Mouse (Mus musculus): ENCODE data around the gene Tmem262.

The Tmem262 gene

DNA sequence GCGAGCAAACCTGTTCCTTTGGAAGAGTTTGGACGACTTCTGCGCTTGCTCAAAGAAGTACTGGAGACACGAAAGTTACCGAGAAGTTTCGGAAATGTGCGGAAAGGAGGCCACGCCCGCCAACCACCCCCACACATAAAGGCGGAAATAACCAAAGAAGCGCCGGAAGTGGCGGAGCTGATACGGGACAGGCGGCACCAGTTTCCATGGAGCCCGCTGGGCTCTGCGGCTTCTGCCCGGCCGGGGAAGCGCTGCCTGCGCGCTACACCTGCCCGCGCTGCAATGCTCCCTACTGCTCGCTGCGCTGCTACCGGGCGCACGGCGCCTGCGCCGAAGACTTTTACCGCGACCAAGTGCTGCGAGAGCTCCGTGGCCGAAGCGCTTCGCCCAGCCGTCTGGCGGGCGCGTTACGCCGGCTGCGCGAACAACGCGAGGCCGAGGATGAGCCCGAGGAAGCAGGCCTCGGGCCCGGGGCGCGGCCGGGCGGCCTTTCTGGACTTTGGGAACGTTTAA is 18.8 kb upstream of the Tmem262 start, which contains the start of gene Znhit2:
Gene Znhit2, plus strand, starts transcription at position 172 of the 513 bp plus-strand sequence.
- peak; percentile 84 to 90 for DNase-seq (ENCODE audit: low spot score in 2 of 2)

DNA sequence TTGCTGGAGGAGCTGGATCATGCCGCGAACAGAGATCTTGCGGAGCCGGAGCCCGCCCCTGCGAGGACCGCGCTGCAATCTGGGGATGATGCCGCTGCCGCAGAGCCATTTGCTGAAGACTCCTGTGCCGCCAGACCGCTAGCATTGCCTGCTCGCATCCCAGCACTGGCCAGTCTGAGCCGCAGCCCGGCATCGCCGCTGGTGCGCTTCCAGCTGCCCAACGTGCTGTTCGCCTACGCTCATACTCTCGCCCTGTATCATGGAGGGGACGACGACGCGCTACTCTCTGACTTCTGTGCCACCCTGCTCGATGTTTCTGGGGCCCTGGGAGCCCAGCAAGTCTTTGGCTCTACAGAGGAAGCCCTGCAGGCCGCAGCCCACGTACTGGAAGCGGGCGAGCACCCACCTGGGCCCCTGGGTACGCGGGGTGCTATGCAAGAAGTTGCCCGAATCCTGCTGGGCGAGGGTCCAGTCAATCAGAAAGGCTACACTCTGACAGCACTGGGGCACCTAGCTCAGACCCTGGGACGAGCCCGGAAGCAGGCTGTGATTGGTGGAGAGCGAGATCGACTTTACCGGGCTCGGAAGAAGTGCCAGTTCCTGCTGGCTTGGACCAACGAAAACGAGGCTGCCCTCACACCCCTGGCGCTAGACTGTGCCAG is 18.1 kb upstream of the Tmem262 start:
- DNase-seq (ENCODE audit: low spot score in 2 of 2) = no peak

DNA sequence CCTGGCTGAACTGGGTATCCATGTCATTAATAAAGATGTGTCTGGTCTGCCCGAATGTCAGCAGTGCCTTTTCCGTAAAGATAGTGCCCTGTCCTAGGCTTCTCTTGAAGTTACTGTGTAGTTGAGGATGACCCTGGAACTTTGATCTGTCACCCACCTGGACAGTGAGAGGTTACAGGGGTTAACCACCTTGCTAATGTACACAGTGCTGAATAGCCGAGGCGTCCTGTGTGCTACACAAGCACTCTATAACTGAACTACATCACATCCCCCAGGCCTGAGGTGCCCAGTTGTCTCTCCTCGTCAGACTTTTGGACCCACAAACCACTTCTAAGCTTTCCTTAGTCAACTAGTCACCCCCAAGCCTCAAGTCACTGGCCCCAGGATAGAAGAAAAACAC is 17.4 kb upstream of the Tmem262 start:
- DNase-seq (ENCODE audit: low spot score in 2 of 2) = no peak

DNA sequence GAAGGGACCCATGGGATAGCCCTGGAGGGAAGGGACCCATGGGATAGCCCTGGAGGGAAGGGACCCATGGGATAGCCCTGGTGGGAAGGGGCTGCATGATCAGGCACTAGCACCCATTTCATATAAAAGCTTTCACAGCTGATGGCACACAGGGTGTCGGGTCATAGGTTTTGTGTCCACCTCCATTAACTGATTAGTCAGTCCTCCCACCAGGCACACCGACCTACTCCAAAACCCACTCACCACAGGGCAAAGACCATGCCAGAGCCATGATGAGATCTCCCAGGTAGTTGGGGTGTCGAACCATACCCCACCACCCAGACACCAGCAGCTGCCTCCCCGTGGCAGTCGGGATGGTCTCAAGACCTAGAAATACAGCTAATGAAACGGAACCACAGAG is 16.8 kb upstream of the Tmem262 start:
- no peak for DNase-seq (ENCODE audit: low spot score in 2 of 2)

DNA sequence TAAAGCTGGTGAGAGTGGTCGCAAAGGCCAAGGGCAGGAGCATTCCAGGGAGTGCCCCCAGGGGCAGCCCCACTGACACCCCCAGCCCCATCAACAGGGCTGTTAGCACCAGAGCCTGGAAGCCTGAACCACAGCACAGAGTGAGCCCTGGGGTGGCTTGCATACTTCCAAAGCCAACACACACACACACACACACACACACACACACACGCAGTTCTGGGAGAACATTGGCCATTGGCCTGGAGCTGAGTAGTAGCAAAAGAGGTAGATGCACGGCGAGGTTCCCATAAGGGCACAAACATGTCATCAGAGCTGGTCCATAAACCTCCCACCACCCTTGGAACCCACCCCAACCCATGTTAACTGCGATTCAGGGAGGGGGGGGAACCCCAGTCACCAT is 13.3 kb upstream of the Tmem262 start:
- no peak for DNase-seq (ENCODE audit: low spot score in 2 of 2)

DNA sequence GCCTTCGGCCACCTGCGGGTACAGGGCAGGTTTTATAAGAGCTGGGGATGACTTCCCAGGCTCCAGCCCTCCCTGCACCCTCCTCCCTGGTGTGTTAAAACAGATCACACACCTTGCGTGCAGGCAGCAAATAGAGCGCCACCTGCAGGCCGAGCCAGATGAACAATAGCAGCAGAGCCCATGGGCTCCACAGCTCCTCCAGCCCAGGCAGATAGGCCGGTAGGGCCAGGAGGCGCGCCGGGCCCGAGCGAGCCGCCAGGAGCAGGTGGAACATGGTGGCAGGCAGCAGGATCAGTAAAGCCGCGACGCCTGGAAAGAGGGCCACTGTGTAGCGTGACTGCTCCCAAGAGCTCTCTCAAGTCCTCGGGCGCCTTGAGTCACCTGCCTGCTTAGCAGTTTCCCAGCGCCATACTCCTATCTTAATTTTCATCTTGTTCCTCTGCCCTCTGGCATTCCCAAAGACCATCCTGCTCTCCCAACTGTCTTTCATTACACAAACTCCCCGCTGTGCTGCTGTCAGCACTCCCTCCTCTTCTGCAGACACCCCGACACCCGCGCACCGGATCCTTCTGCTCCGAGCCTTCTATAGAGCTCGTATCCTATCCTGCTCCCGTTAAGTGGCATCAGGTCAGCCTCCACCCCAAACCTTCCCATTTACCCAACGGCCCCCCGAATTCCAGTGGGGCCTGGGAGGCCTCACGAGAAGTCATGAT is 12.7 kb upstream of the Tmem262 start:
- DNase-seq (ENCODE audit: low spot score in 2 of 2) = peak; percentile 70 to 74

DNA sequence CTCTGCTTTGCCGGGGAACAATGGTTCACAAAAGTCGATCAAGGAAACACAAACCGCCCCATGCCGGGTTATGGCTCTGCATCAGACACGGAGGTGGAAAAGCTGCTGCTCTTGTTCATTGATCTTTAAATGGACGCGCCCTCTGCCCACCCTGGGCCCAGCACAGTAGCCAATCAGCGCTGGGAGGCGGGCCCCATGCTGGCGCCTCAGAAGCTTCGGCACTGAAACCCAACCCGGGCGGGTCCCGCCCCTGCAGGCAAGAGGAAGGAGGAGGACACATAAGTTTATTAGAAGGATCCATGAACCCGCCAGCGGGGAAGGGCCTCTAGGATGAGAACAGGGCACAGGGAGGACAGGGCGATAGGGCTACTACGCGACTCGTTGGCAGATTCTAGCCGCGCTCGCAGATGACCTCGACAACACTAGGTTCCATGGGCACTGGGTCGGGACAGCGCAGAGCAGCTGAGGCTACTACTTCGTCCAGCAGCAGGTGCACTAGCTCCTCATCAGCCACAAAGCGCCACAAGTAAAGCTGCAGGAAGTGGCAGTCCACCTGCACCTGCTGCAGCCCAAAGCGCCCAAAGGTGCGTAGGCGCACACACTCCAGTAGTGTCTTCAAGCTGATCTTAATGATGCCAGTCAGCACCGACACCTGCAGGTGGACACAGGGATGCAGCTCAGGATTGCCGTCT is 12.0 kb upstream of the Tmem262 start, which contains the start of gene Tm7sf2:
Gene Tm7sf2, minus strand, starts transcription at position 650 of the 692 bp plus-strand sequence.
- DNase-seq (ENCODE audit: low spot score in 2 of 2) = peak; percentile 69 to 77

DNA sequence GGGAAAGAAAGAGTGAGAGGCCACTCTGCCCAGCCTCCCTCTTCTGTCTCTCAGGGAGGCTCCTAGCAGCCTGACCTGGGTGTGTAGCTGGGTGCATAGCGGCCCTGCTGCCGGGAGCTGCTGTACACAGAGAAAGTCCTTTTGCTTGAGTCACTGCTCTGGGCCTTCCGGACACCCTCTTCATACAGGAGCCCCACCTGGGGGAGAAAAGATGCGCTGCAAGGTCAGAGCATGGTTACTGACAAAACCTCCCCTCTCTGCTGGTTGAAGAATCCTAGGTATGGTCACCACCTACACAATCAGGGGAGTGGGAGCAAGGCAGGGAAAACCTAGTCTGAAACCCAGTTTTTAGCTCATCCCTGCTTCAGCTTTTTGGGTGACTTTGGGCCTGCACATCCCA is 10.9 kb upstream of the Tmem262 start:
- DNase-seq (ENCODE audit: low spot score in 2 of 2) = no peak

DNA sequence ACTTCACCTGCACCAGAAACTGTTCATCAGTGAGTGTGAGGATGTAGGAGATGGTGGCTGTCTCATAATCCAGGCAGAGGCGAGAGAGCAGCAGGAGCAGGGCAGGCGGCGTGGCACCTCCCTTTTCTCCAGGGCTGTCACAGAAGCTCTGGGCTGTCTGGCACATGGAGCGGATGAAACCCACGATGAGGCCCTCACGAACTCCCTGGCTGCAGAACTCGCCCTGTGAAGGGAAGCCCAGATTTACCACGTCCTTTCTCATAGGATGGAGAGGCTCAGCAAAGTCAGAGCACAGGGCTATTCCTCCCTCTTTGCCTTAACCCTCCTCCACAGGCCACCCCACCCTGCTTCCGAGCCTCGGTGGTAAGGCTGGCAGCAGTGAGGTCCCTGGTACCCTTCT is 10.0 kb upstream of the Tmem262 start:
- no peak for DNase-seq (ENCODE audit: low spot score in 2 of 2)

DNA sequence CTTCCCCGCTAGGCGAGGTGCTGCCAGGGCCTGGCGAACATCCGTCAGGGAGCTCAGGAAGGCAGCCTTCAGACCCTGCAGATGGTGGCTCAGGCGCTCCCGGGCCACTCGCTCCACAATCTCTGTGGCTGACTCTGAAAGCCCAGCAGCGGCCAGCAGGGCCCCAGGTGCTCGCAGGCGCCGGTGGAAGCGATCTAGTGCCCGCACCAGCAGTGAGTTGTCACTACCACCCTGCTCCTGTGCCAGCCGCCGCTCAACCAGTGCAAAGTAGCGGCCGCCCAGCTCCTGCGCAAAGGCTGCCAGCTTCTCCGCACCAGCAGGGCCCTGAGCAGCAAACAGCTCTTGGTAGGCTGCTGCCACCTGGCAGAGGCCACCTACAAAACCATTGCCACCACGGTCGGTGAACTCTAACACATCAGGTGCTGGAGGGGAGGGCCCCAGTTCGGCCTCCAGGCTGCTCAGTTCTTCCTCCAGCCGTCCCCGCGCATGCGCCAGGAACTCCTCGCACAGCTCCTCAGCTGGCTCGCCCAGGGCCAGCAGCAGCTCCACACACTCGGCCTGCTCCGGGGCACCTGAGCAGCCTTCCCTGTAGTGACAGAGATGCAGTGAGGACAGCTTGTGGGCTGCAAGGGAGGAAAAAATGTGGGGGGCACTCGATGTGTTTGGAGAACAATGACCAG is 9.1 kb upstream of the Tmem262 start:
- no peak for DNase-seq (ENCODE audit: low spot score in 2 of 2)

DNA sequence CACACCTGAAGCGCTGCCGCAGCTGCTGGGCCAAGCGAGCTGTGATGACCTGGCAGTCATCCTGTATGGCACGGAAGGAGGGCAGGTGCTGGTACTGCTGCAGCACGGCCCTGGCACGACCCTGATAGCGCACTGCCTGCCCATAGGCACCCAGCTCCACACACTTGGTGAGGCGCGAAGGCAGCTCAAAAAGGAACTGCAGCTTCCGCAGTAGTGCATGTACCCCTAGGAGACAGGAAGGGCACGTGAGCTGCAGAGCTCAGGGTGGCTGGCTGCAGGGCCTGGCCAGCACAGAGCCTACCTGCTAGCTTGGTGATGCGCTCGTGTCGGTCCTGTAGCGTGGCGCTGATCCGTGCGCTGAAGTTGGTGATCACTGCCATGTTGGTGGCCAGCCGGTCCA is 8.6 kb upstream of the Tmem262 start:
- no peak for DNase-seq (ENCODE audit: low spot score in 2 of 2)

DNA sequence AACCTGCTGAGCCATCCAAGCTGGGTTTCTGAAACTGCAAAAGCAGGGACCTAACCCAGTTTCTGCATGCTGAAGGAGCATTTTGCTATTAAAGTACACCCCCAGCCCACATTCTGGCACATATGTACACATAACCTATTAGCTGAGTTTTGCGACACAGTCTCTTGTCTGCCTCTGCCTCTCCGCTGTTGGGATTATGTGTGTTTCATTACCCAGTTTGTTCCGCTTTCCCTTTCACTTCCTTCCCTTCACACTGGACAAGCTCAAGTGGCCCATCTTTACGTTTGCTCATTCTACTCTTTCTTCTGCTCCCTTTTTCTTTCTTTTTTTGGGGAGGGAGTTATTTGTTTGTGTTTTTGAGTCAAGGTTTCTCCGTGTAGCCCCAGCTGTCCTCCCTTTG is 5.9 kb upstream of the Tmem262 start:
- DNase-seq (ENCODE audit: low spot score in 2 of 2) = no peak

DNA sequence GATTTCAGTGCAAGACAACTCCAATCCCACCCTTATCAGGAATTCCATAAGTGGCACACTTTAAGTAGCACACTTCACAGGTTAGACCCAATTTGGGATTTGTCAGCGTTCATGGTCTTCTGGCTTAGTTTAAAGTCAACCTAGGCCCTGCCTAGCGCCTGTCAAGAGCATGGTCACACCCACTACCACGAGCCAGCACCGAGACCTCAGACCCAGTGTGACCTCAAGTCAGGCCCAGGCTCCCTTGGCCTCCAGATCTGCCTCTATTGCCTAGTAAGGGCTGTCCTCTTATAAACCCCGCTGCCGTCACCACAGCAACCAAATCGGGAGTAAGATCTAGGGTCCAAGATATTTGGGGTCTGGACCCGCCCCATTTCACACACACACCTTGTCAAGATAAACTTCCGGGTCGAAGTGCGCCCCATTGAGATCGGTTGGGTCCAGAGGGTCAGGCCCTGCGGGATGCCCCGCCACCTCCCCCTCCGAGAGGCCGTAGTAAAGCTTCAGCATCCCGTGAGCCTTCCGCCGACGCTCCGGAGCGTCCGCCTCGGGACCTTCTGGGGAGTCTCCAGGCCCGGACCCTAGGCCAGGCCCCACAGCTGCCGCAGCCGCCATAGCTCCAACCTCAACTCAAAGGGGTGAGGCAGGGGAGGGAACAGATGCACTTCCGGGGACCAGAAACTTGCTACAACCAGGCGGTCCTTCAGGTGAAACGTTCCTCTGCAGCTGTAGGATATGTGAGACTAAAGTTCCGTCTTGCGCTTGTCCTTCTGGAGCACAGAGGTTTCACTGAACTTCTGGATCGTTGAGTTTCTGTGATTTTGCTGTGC is 3.1 kb upstream of the Tmem262 start, which contains the start of gene Vps51:
Gene Vps51, minus strand, starts transcription at position 668 of the 830 bp plus-strand sequence.
- peak; percentile 73 to 85 for DNase-seq (ENCODE audit: low spot score in 2 of 2)

DNA sequence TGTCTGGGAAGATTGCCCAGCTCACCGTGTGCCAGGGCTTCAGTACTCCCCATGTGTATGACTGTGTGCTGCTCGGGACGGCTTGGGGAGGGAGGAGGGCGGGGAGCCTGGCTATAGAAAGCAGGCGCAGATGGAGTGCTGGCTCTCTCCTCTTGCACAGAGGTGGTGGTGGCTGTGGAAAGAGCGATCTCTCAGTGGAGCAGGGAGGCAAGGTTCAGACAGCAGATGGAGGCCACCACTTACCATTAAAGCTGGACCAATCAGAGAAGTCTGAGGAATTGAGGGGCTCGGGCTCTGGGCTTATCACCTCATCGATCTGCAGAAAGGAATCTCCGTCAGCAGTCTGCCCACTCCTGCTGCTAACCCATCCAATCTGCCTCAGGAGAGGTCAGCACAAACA is 2.3 kb downstream of the Tmem262 start, which contains the start of gene Gm28374:
Gene Gm28374, minus strand, starts transcription at position 101 of the 400 bp plus-strand sequence.
- no peak for DNase-seq (ENCODE audit: low spot score in 2 of 2)

DNA sequence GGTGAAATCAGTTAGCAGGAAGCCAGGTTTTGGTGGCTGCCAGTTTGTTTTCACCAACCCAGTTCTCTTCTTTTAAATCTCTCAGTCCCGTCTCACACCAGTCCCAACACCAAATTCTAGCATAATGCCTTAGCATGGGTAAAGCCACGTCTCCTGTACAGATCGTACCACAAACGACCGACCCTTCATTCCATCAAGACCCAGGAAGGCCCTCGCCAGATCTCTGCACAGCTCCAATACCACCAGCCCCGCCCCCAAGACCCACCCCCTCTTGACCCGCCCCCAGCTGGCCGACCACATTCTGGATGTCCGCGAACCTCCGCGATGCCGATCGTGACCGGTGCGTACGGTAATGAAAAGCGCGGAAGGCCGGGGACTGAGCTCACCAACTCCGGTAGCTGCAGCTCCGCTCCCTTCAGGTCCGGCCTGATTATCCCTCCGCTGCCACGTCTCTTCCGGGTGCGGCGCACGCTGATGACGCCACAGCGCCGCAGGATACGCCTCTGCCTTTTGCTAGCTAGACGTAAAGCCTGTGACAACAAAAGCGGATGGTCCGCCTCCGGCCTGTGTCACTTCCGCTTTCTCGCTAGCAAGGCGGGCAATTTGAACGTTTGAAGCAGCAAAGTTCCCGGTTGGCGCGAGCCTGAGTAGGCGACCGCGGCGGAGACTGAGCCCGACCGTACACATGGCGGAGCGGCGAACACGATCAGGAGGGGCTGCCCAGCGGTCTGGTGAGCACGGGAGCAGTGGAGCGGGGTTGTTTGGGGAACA is 4.8 kb downstream of the Tmem262 start, which contains the start of the genes Zfpl1 and Cdca5:
Gene Zfpl1, minus strand, starts transcription at position 479 of the 771 bp plus-strand sequence.
Gene Cdca5, plus strand, starts transcription at position 506 of the 771 bp plus-strand sequence.
- DNase-seq (ENCODE audit: low spot score in 2 of 2) = peak; percentile 92 to 93

DNA sequence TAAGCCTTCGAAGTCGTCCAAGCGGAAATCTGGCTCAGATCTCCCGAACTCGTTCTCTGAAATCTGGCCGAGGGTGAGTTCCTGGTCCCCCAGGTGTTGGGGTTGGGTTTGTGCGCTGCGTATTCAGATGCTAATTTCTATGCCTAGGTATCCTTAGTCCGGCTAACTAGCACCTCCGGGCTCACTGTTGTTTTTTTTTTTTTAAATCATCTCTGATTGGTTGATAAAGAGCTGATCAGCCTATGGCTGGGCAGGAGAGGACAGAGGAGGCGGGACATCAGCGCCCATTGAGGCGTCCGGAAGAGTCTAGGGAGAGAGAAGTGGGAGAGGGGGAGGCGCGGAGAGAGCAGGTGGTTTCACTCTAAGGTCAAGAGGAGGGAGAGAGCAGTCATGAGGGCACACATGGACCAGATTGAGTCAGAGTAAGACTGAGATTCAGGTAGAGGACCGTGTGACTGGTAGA is 5.6 kb downstream of the Tmem262 start:
- DNase-seq (ENCODE audit: low spot score in 2 of 2) = no peak

DNA sequence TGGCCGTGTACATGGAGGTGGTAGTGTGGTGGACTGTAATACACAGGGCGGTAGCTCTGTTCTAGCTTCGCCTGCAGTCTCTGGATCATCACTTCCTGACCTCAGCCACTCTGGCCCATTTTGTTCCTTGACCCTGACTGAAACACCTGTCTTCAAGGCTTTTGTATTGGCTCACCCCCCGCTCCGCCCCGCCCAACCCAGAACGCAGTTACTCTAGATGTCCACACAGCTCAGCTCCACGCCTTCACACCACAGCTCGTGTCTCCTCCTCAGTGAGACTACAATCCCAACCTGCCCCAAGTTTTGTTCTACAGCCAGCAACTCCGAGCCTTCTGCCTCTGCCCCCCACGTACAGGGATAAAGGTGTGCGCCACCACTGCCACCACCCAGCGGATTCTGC is 9.0 kb downstream of the Tmem262 start:
- no peak for DNase-seq (ENCODE audit: low spot score in 2 of 2)

DNA sequence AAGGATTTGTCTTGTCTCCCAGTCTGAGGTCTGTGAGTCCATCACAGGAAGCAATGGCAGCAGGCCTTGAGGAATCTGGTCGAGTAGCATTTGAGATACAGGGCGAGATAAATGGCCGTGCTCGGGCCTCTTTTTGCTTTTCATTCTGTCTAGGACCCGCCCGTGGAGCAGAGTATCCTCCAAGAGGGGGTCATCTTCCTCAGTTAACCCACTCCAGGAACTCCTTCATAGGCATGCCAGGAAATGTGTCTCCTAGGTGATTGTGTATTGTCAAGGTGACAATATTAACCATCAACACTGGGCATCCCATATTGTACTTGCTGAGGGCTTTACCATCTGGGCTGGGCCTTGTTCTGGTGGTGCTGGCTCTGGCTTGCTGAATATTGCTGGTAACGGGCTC is 14.3 kb downstream of the Tmem262 start, which contains the start of gene AC131692.1:
Gene AC131692.1, plus strand, starts transcription at position 301 of the 400 bp plus-strand sequence.
- DNase-seq (ENCODE audit: low spot score in 2 of 2) = no peak

DNA sequence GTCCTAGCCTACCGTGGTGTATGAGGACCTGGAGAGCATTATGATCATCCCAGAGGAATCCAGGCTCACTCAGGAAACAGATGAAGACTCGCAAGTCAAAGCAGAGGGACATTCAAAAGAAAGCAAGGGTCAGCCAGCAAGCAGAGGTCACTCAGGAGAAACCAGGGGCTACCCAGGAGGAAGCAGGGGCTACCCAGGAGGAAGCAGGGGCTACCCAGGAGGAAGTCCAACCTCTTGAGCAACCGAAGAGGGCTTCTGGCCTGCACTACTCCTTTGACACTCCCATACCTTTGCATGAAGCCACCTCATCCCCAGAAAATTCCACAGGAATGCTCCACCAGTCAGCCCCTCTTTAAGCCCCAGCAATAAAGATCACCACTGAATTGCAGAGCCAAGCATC is 18.0 kb downstream of the Tmem262 start:
- DNase-seq (ENCODE audit: low spot score in 2 of 2) = no peak

DNA sequence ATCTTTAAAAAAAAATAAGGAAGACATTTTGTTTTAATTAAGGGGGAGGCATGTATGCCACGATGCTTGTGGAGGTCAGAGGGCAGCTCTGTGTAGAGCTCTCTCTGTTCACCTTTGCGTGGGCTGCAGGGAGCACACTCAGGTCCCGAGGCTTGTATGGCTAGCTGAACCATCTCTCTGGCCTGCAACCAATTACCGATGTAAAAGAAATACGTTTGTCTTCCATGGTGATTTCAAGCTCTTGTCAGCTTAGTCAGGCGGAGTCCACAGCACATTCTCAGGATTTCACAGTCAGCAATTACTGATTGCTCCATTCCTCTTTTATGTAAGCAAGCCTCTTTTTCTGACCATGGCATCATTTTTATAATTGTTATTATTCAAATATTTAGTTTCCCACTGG is 21.4 kb downstream of the Tmem262 start:
- DNase-seq (ENCODE audit: low spot score in 2 of 2) = no peak

Data from frontal cortex, postnatal 25 days (tissue).